Mouse (Mus musculus): ENCODE measurements at regions not wholly inside any gene's neighbourhood (a gene's known extent, or its start where the extent isn't known, plus 50 kb on each side); places are given as distances from the start of the nearest gene placed in this dataset.

- TF ChIP-seq CTCF (IDR thresholded peaks at IDR 0.05; ENCODE audit: extremely low read depth, insufficient read depth, low read length) (no peak), POLR2A (IDR thresholded peaks at IDR 0.05; ENCODE audit: extremely low read depth, insufficient read depth, low read length) (no peak)
Measured at GRCm38 (mm10) chr5:14415234-14415862, 99.4 kb upstream of the Pclo start.

Data from cortical plate, adult 2 months (tissue).